Mouse (Mus musculus): ENCODE measurements around the gene Kif18b.

The Kif18b gene

GRCm38 (mm10) chr11:102880585-102881313 is 44.2 kb downstream of the Kif18b start, which contains the start of the genes Eftud2 and Ccdc103:
Eftud2 (minus strand) TSS chr11:102880985.
Ccdc103 (plus strand) TSS chr11:102881204.
- DNase-seq (ENCODE audit: low read depth, low spot score) = peak; percentile 83

DNA sequence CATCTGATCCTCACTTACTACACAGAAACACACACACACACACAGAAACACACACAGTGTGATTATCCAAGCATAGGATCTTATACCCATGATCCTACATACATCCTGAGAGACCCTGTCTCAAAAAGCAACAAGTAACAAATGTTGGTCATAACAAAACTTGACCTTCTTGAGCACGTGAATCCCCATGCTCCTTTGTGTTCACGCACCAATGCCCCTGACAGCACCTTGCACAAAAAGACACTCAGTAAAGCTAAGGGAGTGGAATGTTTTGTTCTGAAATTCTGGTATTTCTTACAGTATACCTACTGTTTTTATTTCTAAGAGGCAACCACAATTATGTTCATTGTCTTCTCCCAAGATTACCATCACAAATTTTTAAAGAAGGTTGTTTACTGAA is 45.4 kb downstream of the Kif18b start:
- no peak for DNase-seq (ENCODE audit: low read depth, low spot score)

DNA sequence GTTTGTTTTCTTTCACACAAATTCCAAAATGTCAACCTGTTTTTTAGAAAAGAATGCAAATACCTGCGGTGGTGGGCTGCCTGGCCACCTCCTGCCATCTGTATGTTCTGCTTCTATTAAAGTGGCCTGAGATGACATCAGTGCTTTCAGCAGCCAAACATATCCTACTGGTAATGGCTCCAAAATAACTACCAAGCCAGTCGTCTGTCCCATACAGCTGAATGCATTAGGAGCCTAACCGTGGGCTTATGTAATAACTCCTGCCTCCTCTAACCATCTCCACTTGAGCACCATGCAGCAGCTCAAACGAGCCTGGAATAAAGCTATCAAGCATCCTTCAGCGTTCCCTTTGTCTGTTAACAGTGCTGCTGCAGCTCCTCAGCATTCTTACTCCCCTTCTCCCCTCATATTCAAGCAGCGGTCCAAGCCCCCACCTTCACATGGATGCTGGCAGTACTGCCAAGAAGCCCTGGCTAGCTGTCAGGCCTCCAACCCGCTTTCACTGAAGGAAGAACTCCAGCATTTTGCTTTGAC is 50.1 kb downstream of the Kif18b start:
- DNase-seq (ENCODE audit: low read depth, low spot score) = no peak

GRCm38 (mm10) chr11:102864272-102864671 is 60.7 kb downstream of the Kif18b start:
- DNase-seq (ENCODE audit: low read depth, low spot score) = peak; percentile 66

GRCm38 (mm10) chr11:102859933-102860332 is 65.0 kb downstream of the Kif18b start:
- DNase-seq (ENCODE audit: low read depth, low spot score) = no peak

GRCm38 (mm10) chr11:102858951-102859350 is 66.0 kb downstream of the Kif18b start:
- DNase-seq (ENCODE audit: low read depth, low spot score) = no peak

DNA sequence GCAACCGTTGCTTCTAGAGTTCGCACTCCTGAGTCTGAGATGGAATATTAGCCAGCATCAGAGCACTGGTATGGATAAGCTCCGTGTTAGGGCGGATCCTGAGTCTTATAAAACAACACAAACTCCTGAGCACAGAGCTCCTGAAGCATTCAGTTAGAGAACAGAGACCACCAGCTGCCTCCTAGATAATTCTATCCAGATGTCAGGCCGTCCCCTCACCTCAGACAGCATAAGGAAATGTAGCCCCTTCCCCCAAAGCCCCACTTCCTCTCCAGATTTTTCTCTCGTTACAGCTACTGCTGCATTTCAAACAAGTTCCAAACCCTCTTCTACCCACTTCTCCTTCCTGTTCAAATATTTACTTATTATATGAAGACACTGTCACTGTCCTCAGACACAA is 69.0 kb downstream of the Kif18b start:
- DNase-seq (ENCODE audit: low read depth, low spot score) = no peak

All from brain, embryonic 18.5 days (tissue).